Mouse (Mus musculus): ENCODE measurements around the gene Acp4.
"Not testable (repeated sequence)": the region's sequence is repeated elsewhere in the genome, so short reads cannot be mapped to it uniquely, and the experiment has no call there.

DNA sequence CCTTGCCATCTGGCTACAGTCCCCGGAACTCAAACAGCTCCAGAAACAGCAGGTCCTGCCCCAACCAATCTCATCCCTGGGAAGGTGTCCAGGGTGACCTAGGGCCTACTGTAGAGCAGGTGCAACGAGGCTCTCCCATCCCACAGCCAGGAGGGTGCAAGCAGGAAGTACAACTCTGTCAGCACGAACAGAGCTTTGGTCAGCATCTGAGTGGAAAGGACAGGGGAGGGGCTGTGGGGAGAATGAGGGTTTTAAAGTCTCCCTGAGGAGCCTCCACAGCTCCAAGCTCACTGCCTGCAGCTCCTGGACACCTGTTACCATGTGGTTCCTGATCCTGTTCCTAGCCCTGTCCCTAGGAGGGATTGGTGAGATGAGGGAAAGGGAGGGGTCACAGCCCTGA lies 50.0 kb downstream of the Acp4 start, which contains the start of gene Klk1b4:
- TF ChIP-seq POLR2A (IDR thresholded peaks at IDR 0.05; ENCODE audit: extremely low read depth, insufficient read depth, low read length); CTCF (IDR thresholded peaks at IDR 0.05; ENCODE audit: low read depth, low read length): not testable (repeated sequence)

Data from liver, adult 2 months (tissue).